Mouse (Mus musculus) ES-Bruce4 (cell line): Measurements from ENCODE around the gene Intu.

ENCODE experiments used
- CTCF ChIP-seq: IDR thresholded peaks from one replicate; pipeline ENCODE4 v1.8.1; 2011; ENCODE audit warnings: low read depth, low read length
- EP300 ChIP-seq: IDR thresholded peaks from 2 replicates; pipeline ENCODE4 v1.6.1; 2011; ENCODE audit warnings: low read depth, low read length; ENCODE audit not compliant: insufficient read depth
- POLR2A ChIP-seq: IDR thresholded peaks from one replicate; pipeline ENCODE4 v1.8.1; 2011; ENCODE audit warnings: low read length; ENCODE audit not compliant: insufficient read depth

DNA sequence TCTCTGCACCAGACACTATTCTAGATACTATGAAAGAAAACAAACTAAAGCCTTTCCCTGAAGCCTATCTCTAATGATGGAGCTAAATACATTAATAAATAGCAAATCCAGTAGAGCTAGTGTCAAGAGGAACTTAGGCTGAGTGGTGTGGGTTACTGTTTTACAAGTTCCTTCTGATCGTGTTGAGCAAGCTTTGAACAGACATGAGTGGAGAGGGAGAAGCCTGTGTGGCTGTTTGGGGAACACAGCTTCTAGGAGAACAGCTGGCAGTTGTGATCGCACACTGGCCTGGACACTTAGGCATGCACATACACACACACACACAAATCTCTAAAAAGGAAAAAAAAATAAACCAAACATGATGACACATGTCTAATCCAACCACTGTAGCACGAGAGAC is 167.7 kb downstream of the Intu start:
- TF ChIP-seq POLR2A (no peak), CTCF (no peak), EP300 (no peak)
